Mouse (Mus musculus) 3T3-L1 (cell line): ENCODE data around the gene Phgr1.

Experiments used
- DNase-seq: peaks from one replicate; pipeline ENCODE4 v3.0.0-alpha.2; 2015; ENCODE audit warnings: low read depth, low spot score

Phgr1 gene

GRCm38 (mm10) chr2:118750476-118750875 lies 22.1 kb upstream of the Phgr1 start:
- DNase-seq = no peak

DNA sequence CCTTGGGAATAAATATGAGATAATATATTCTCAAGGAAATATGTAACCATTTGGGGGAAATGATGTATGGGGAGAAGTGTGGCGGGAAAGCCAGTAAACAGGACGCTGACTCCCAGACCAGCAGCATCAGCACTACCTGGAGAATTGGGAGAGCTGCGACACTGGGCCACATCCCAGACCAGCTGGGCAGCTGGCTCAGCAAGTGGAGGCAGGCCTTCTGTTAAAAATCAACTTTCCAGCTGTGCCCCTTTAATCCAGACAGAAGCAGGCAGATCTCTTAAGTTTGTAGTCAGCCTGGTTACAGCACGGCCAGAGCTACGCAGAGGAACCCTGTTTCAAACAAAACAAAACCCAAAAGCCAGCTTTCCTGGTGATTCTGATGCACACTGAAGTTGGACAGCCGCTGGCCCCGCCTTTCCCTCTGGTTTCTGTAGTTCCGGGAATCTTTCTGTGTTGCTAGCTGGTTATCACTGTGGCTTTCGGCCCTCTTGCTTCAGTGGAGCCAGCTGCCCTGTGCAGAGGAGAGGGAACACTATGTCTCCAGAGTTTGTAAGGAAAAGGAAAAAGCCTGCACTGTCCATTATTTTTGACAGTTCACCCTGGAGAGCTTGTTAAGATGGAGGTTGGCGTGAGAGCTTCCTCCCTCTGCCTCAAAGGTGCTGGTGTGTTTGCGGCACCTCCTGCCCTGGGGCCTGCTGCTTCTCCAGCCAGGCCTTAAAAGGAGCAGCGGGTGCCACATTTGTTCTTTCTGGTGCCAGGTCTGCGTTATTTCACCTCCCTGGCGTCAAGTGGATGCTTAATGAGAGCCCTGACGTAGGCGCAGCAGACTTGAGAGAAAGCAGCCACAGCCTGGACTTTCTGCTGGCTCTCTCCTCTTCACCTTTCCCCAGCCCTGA lies 20.4 kb upstream of the Phgr1 start:
- DNase-seq = no peak

DNA sequence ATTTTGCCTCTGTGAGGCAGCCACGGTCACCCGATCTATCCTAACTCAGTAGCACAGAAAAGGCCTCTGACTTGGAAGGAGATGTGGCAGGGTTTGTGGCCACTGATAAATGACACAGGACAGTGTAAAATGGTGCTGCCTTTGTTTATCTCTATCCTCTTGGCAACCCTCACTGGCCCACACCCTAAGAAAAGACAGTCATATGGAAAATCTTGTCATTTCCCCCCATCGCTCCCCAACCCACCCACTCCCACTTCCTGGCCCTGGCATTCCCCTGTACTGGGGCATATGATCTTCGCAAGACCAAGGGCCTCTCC lies 19.8 kb upstream of the Phgr1 start:
- DNase-seq = no peak

- no peak for DNase-seq
These were observed 18.4 kb upstream of the Phgr1 start for GRCm38 (mm10) chr2:118754143-118754542.

DNA sequence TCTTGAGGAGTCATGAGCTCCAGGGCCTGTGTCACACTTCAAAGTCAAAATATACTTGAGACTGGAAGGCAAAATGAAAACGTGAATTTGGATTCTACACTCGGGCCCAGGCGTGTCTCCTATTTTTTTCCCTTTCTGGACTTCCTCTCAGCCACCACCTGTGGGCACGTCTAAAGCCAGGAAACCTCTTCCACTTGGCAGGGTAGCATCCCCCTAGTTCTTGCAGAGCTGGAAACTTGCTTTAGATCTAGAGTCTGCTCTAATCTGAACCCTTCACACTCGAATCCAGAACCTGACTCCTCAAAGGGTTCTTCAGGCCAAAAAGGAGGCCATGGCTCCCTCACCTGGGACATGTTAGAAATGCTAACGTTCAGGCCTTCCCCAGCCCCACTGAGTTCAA lies 17.2 kb upstream of the Phgr1 start:
- DNase-seq = no peak

DNA sequence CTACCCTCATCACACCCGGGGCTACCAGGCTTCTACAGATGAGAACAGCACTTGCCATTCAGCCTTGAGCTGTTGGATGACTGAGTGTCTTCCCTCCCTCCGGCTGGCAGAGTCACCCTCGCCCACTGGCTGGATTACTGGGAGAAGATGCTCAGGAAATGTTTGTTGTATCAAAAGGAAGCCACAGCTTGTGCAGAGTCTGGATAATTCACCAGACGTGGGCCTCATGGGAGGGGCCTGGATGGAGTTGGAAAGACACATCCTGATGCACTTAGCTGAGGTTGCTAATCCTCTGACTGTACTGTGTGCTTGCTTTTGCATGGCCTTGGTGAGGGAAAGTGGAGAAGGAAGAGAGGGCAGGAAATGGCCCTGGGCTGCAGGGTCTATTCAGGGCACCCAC lies 16.5 kb upstream of the Phgr1 start:
- DNase-seq = no peak

DNA sequence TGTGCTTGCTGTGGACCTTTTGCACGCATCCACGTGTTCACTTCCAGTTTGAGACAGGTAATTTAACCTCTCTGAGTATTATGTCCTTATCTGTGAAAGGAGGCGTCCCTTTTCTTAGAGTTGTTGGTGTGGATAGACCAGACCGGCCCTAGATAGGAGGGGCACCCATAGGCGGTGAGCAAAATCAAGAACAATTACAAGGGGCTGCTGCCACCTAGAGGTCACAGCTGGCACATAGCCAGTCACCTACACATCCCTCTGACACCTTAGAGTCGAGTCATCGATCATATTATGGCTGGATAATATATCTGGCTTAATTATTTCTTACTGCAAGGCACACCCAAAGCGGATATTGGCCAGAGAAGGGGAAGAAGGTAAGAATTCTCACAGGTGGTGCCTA lies 12.7 kb upstream of the Phgr1 start:
- DNase-seq = peak; percentile 60

GRCm38 (mm10) chr2:118760311-118761025 lies 12.1 kb upstream of the Phgr1 start:
- DNase-seq = peak; percentile 91

DNA sequence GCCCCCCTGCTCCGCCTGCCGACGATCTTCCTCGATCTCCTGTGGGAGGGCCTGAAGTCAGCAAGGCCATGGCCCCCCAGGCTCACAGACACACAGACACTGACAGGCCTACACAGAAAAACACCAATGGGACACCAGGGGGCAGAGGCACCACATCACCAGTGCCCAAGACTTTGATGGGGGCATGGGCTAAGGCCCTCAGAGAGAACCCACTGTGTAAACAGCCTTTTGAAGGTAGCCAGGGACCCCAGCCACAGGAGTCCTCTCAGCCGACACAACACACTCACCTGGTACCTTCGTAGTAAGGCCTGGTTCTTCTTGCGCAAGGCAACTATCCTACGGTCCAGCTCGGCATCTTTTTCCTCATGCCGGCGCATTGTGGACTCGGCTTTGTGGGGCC lies 11.2 kb upstream of the Phgr1 start:
- peak; percentile 81 for DNase-seq

- peak; percentile 92 for DNase-seq
These were observed 10.4 kb upstream of the Phgr1 start, which contains the start of gene Ccdc9b for GRCm38 (mm10) chr2:118761906-118762783. TSS of gene Ccdc9b (minus strand) at chr2:118762661.

- DNase-seq = peak; percentile 95
These were observed 9.8 kb upstream of the Phgr1 start for GRCm38 (mm10) chr2:118762784-118763148.

DNA sequence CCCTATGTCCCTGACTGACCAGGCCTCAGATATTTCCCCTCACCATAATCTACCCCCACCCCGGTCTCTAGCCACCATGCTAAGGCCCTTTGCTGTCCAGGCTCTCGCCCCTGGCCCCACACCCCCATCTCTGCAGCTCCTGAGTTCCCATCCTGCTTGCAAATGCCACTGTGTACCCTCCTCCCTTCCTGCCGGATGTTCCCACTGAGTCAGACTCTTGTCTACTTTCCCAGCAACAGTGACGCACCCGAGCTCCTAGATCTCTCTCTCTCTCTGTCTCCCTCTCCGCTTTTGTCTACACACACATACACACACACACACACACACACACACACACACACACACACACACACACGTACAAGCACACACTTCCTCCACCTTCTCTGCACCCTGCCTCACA lies 9.1 kb upstream of the Phgr1 start:
- peak; percentile 93 for DNase-seq

DNA sequence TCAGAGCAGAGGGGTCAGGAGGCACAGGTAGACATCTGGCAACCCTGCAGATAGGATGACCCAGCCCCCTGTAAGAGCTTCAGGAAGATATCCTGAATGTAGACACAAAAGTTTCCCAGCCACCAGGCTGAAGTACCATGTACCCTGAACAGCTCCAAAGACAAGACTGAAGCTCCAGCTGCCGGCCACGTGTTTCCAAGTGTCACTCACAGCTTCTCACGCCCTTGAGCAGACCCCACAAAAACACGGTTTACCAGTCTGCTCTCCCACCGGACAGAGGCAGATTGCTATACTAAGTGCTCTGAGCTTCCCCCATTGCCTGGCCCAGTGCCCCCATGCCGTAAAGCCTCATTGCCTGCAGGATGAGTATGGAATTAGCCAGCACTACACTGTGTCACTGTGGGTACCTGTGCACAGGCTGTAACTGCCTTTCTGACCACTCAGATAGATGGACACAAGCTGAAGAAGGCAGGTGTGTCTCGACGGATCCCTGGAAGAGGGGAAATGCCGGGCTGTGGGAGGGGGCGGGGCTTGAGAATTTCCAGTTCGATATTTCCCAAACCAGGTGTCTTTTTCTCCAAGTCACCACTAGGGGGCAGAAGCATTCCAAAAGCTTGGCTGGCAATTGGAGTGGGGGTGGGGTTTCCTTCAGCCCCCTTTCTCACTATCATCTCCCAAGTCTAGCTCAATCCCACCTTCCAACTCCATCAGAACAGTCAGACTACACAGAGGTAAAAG lies 8.3 kb upstream of the Phgr1 start:
- DNase-seq = peak; percentile 77

- no peak for DNase-seq
These were observed 7.7 kb upstream of the Phgr1 start for GRCm38 (mm10) chr2:118764875-118765274.

GRCm38 (mm10) chr2:118766041-118767033 lies 6.2 kb upstream of the Phgr1 start:
- DNase-seq = peak; percentile 69

DNA sequence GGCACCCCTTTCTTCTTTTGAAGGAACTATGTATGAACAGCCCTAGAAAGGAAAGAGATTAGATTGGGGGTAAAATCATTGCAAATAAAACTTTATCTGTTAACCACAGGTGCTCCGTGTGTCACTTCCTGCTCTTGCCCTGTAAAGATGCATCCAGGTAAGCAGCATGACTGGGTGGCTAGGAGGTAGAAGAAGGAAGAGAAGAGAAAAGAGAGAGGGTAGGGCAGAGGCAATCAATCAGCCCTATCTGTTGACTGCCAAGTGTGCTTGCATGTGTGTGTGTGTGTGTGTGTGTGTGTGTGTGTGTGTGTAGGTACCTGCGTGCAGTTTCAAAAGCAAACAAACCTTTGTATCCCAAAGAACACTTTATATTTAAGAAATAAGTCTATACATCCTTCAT lies 2.0 kb downstream of the Phgr1 start:
- no peak for DNase-seq

- DNase-seq = peak; percentile 63
These were observed 2.8 kb downstream of the Phgr1 start for GRCm38 (mm10) chr2:118775396-118775795.

- peak; percentile 68 for DNase-seq
These were observed 3.3 kb downstream of the Phgr1 start for GRCm38 (mm10) chr2:118775846-118776245.

- DNase-seq = peak; percentile 39
These were observed 3.7 kb downstream of the Phgr1 start for GRCm38 (mm10) chr2:118776295-118776694.

GRCm38 (mm10) chr2:118778418-118778817 lies 5.8 kb downstream of the Phgr1 start:
- no peak for DNase-seq
